Mouse (Mus musculus): ENCODE results near the gene Lsamp. TPM values are rescaled to one million over a fixed set of nuclear protein-coding genes. Genes with fewer than 3 reads are reported as not detected.
"Not testable (repeated sequence)": the region's sequence is repeated elsewhere in the genome, so short reads cannot be mapped to it uniquely, and the experiment has no call there.

Gene Lsamp
- polyA plus RNA-seq, 1 experiment, result not detected

DNA sequence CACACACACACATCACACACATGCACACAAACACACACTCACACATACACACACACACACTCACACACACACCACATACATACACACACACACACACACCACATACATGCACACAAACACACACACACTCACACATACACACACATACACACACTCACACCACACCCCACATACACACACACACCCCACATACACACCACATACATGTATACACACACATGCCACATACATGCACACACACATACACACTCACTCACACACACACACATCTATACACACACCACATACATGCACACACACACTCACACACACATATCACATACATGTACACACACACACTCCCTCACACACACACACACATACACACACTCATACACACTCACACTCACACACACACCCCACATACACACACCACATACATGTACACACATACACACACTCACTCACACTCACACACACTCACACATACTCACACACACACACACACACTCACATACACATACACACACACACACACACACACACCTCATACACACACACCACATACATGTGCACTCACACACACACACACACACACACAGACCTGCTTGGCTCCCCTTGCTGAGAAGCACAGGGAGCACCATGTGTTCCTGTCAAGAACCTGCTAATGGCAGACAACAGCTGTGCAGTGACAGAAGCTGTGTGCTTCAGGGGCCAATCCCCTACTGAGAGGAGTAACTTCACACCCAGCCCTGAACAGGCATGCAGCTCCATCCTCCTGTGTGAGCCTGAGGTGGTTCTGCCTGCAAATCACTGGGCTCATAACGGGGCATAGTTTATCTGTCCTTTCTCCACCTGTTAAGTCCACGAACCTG lies 1990.9 kb downstream of the Lsamp start:
- no peaks in the 10 kb centered on the region for H3K27me3 ChIP-seq (ENCODE audit: control insufficient read depth, insufficient read depth, insufficient read length)
- no peak overlapping the region for H3K4me2 ChIP-seq (ENCODE audit: low read depth)
- H3ac ChIP-seq (ENCODE audit: control insufficient read depth, insufficient read length), result no peak overlapping the region
- H3K79me2 ChIP-seq (ENCODE audit: control insufficient read depth, insufficient read depth), result no peaks in the 10 kb centered on the region
- TF ChIP-seq MYOG (IDR thresholded peaks at IDR 0.05; ENCODE audit: control insufficient read depth in 1 of 3, insufficient read depth in 1 of 3, insufficient read length in 2 of 3, low read depth in 2 of 3), result peak in 1 of 3 experiments; percentile 43
- peak in 2 of 3 experiments; percentile 79 to 92 for TF ChIP-seq MYOD1 (IDR thresholded peaks at IDR 0.05; ENCODE audit: control insufficient read depth in 1 of 3, insufficient read length in 2 of 3, low read depth in 2 of 3)
- no peak for TF ChIP-seq SRF (IDR thresholded peaks at IDR 0.05; ENCODE audit: control insufficient read depth, insufficient read length, low read depth)
- H3K36me3 ChIP-seq (ENCODE audit: control insufficient read depth, insufficient read depth), result no peaks in the 10 kb centered on the region
- H3K4me3 ChIP-seq, result no peak overlapping the region

DNA sequence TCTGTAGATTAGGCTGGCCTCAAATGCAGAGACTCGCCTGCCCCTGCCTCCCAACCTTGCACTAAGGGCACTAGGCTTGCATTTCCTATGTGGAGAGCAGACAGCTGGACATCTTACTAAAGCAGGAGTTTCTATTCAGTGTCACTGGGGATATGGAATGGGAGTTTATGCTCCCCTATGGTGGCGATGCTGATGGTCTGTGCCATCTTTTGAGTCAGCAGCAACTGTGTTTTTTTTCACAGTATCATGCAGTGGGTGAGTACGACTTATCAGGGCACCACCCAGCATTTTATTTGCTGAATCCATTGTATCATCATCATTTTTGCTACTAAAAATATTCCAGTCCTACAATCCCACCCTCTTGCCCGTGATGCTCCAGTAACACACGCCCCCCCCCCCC lies 1992.7 kb downstream of the Lsamp start:
- no peaks in the 10 kb centered on the region for H3K27me3 ChIP-seq (ENCODE audit: control insufficient read depth, insufficient read depth, insufficient read length)

DNA sequence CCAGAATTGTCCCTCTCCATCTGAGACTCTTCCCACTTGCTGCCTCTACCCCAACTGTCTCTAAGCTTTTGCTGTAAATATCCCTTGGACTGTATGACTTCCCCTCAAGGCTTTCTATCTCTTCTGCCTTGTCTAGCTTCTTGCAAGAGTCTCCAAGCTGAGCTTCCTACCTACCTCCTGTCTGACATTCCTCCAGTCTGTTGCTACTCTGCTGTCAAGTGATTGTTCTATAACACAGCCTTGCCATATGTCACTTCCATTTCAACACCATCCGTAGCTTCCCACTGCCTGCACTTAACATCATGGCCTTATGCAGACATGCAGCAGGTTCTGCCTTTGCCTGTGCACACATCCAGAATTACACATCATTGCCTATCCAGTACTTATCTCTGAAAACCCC lies 2012.8 kb downstream of the Lsamp start:
- Histone ChIP-seq H3K4me2 (ENCODE audit: low read depth) (no peak overlapping the region), H3K79me2 (ENCODE audit: control insufficient read depth, insufficient read depth) (no peaks in the 10 kb centered on the region), H3ac (ENCODE audit: control insufficient read depth, insufficient read length) (no peak overlapping the region), H3K36me3 (ENCODE audit: control insufficient read depth, insufficient read depth) (no peaks in the 10 kb centered on the region), H3K4me3 (no peak overlapping the region), H3K27me3 (ENCODE audit: control insufficient read depth, insufficient read depth, insufficient read length) (no peaks in the 10 kb centered on the region)
- TF ChIP-seq SRF (IDR thresholded peaks at IDR 0.05; ENCODE audit: control insufficient read depth, insufficient read length, low read depth) (no peak), MAX (IDR thresholded peaks at IDR 0.05; ENCODE audit: low read depth) (no peak), CEBPB (IDR thresholded peaks at IDR 0.05; ENCODE audit: insufficient read depth, poor library complexity, severe bottlenecking) (no peak)

More for the DNA sequence above, 1992.7 kb downstream of the Lsamp start:
- no peaks in the 10 kb centered on the region for H3K79me2 ChIP-seq (ENCODE audit: control insufficient read depth, insufficient read depth)
- H3K4me2 ChIP-seq (ENCODE audit: low read depth), result no peak overlapping the region
- no peak overlapping the region for H3K4me3 ChIP-seq
- H3K36me3 ChIP-seq (ENCODE audit: control insufficient read depth, insufficient read depth), result no peaks in the 10 kb centered on the region
- no peak overlapping the region for H3ac ChIP-seq (ENCODE audit: control insufficient read depth, insufficient read length)
- TF ChIP-seq E2F4 (IDR thresholded peaks at IDR 0.05; ENCODE audit: insufficient read depth), result no peak
- no peak for TF ChIP-seq MYOD1 (IDR thresholded peaks at IDR 0.05; ENCODE audit: control insufficient read depth in 1 of 3, insufficient read length in 2 of 3, low read depth in 2 of 3)
- no peak for TF ChIP-seq REST (IDR thresholded peaks at IDR 0.05; ENCODE audit: insufficient read depth, insufficient read length)

DNA sequence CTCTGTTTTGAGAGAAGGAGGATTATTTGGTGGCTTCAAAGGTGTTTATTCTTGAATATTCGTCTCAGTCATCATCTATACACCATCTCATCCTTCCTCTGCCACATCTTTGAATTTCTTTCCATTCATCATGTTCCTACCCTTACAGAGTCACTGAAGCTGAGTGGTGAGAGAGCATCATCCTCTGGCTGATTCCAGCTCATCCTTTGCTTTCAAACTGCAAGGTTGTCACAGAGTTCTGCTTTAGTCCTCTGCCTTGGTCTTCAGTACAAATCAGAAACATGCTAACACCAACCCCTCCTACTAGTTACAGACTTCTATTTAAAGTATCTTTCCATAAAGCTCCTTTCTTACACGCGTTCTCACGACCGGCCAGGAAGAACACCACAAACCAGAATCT lies 2018.8 kb downstream of the Lsamp start:
- Histone ChIP-seq H3K4me2 (ENCODE audit: low read depth) (no peak overlapping the region), H3ac (ENCODE audit: control insufficient read depth, insufficient read length) (no peak overlapping the region), H3K4me3 (no peak overlapping the region), H3K27me3 (ENCODE audit: control insufficient read depth, insufficient read depth, insufficient read length) (no peaks in the 10 kb centered on the region), H3K79me2 (ENCODE audit: control insufficient read depth, insufficient read depth) (no peaks in the 10 kb centered on the region), H3K36me3 (ENCODE audit: control insufficient read depth, insufficient read depth) (no peaks in the 10 kb centered on the region)
- TF ChIP-seq USF1 (IDR thresholded peaks at IDR 0.05; ENCODE audit: low read depth) (no peak), E2F4 (IDR thresholded peaks at IDR 0.05; ENCODE audit: insufficient read depth) (no peak), MYOG (IDR thresholded peaks at IDR 0.05; ENCODE audit: control insufficient read depth in 1 of 3, insufficient read depth in 1 of 3, insufficient read length in 2 of 3, low read depth in 2 of 3) (no peak)

DNA sequence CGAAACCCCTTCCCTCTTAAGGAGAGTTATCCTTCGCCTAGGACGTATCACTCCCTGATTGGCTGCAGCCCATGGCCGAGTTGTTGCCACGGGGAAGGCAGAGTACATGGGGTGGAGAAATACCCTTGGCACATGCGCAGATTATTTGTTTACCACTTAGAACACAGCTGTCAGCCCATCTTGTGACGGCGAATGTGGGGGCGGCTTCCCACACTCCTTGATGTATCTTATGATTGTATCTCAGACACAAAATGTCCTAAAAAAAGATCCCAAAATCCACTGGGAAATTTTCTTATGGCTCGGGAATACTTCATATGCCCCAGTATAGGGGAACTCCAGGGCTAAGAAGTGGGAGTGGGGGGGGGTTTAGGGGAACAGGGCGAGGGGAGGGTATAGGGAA lies 2019.3 kb downstream of the Lsamp start:
- H3K27me3 ChIP-seq (ENCODE audit: control insufficient read depth, insufficient read depth, insufficient read length); H3K79me2 ChIP-seq (ENCODE audit: control insufficient read depth, insufficient read depth); H3ac ChIP-seq (ENCODE audit: control insufficient read depth, insufficient read length); H3K4me2 ChIP-seq (ENCODE audit: low read depth); H3K36me3 ChIP-seq (ENCODE audit: control insufficient read depth, insufficient read depth); H3K4me3 ChIP-seq: not testable (repeated sequence)

DNA sequence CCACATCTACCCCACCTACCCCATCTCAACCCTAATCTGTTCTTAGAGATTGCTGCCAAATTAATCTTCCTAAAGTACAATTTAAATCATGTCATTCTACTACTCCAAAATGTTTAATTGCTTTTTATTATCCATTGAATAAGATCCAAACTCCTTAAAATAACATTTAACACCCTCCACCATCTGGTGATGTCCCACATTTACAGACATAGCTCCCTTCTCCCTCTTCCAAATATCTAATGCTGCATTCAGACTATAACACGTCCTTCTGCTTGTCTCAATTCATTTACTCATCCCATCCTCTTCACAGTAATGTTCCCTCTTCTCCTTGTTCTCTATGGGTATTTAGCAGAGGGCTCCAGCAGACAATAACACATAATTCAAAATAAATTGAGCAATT lies 2020.0 kb downstream of the Lsamp start:
- no peak overlapping the region for H3K4me2 ChIP-seq (ENCODE audit: low read depth)
- H3K36me3 ChIP-seq (ENCODE audit: control insufficient read depth, insufficient read depth), result no peaks in the 10 kb centered on the region
- no peaks in the 10 kb centered on the region for H3K79me2 ChIP-seq (ENCODE audit: control insufficient read depth, insufficient read depth)
- TF ChIP-seq MYOG (IDR thresholded peaks at IDR 0.05; ENCODE audit: control insufficient read depth in 1 of 3, insufficient read depth in 1 of 3, insufficient read length in 2 of 3, low read depth in 2 of 3) (no peak), MAX (IDR thresholded peaks at IDR 0.05; ENCODE audit: low read depth) (no peak)
- H3ac ChIP-seq (ENCODE audit: control insufficient read depth, insufficient read length), result no peak overlapping the region
- H3K4me3 ChIP-seq, result no peak overlapping the region
- no peaks in the 10 kb centered on the region for H3K27me3 ChIP-seq (ENCODE audit: control insufficient read depth, insufficient read depth, insufficient read length)

DNA sequence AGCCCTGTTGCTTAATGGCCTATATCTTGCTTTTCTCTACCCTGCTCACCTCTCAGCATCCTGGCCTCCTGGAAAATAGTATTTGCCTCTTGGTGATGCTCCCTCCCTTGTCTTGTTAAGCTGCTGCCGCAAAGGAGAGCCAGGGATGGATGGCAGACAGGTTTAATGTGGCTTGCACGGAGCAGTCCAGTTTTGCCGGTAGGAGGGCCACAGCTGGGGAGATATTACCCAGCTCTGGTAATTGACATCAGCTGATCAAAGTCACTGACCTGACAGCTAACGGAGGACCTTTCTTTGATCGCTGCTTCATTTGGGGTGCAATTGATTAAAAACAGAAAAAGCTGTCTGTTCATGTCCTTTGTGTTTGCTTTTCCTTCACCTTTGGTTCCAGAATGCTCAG lies 2030.8 kb downstream of the Lsamp start:
- H3K4me3 ChIP-seq, result no peak overlapping the region
- TF ChIP-seq TCF12 (IDR thresholded peaks at IDR 0.05; ENCODE audit: insufficient read depth, poor library complexity, severe bottlenecking) (no peak), USF1 (IDR thresholded peaks at IDR 0.05; ENCODE audit: low read depth) (no peak)
- H3K4me2 ChIP-seq (ENCODE audit: low read depth), result no peak overlapping the region
- no peaks in the 10 kb centered on the region for H3K27me3 ChIP-seq (ENCODE audit: control insufficient read depth, insufficient read depth, insufficient read length)
- H3ac ChIP-seq (ENCODE audit: control insufficient read depth, insufficient read length), result no peak overlapping the region
- no peaks in the 10 kb centered on the region for H3K36me3 ChIP-seq (ENCODE audit: control insufficient read depth, insufficient read depth)
- H3K79me2 ChIP-seq (ENCODE audit: control insufficient read depth, insufficient read depth), result no peaks in the 10 kb centered on the region
